Mouse (Mus musculus) left cerebral cortex, postnatal 4 days (tissue): ENCODE measurements around the gene Sh2b3. TPM values are rescaled to one million over a fixed set of nuclear protein-coding genes. Genes with fewer than 3 reads are reported as not detected.

Source experiments
- DNase-seq: peaks from one replicate; pipeline ENCODE4 v3.0.0-alpha.2; 2022
- intact Hi-C: fragments of 180-260 bp; cut with DNase I; formaldehyde crosslinking; loops from one replicate; pipeline ENCODE4 v1.15.1; 2025
- total RNA-seq, 2 experiments: library from RNA; stranded (reverse); gene quantifications; 2 replicates each; pipeline ENCODE4 v1.2.3; 2021

The Sh2b3 gene
- total RNA-seq, 2 experiments from 2014 or later = 13.3 to 13.4 TPM

DNA sequence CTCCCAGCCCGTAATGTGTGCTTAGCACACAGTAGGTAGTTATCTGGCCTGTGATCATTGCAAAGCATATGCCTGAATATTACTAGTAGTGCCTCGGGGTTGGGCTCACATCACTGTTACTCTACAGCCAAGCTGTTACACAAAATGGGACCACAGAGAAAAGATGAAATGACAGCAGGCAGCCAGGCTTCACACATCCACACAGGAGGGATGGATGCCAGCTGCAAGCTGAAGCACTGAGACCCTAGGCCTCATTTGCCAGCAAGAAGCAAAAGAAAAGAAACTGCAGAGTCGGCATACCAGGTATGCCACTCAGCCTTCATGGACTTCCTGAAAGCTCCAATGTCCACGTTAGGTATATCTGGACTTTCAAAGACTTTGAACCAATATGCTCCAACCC is 9.6 kb downstream of the Sh2b3 start:
- intact Hi-C loops = no loop called here
- DNase-seq = no peak

DNA sequence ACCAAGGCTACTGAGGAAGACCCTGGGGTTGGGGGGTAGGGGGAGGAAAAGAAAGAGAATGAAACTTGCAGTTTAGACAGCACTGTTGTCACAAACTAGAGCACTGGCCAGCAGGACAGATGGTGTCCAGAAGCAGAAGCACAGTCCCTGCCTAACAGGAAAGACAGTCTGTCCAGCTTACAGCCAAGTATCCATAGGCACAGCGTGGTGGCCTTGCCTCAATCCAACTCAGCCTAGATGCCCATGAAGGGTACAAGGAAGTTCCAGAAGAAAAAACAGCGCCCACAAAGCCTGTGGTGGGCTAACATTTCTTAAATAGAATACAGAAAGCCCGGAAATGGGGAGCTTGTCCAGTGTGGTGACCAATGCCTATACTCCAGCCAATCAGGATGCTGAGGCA is 11.8 kb downstream of the Sh2b3 start:
- DNase-seq = no peak
- intact Hi-C loops = no loop called here

DNA sequence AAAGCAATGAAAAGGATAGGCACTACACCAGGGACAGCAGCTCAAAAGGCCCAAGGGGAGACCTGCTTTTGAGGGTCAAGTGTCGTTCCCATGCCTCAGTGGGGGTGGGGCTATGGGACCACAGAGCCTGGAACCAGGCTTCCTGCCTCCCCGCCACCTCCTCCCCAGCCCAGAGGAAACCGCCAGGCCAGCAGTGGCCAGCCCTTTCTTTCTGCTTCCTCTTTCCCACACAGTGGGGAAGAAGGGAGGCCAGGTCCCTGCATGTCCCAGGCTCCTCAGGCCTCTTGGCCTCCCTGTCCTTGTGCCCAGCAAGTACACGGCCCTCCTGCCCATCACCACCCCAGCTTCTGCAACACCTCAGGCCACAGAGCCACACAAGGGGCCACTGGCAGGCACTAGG is 13.3 kb downstream of the Sh2b3 start:
- DNase-seq = no peak
- intact Hi-C loops = no loop called here

DNA sequence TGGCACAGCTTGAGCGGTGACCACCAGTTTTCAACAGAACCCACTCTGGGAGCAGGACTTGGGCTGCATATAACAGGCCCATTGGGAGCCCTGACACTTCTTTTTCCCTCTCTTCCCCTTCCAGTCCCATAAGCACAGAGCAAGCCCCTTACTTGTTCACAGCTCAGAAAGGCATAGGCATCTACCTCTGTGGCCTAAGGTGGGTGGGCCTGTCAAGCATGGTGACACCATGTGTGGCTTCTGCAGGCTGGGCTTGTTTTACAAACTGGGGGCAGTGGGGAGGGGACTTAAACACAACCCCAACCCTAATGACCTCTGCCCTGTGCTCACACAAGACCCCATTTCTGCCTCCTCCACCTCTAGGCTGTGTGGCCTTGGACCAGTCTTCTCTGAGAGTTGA is 13.8 kb downstream of the Sh2b3 start:
- intact Hi-C loops = no loop called here

DNA sequence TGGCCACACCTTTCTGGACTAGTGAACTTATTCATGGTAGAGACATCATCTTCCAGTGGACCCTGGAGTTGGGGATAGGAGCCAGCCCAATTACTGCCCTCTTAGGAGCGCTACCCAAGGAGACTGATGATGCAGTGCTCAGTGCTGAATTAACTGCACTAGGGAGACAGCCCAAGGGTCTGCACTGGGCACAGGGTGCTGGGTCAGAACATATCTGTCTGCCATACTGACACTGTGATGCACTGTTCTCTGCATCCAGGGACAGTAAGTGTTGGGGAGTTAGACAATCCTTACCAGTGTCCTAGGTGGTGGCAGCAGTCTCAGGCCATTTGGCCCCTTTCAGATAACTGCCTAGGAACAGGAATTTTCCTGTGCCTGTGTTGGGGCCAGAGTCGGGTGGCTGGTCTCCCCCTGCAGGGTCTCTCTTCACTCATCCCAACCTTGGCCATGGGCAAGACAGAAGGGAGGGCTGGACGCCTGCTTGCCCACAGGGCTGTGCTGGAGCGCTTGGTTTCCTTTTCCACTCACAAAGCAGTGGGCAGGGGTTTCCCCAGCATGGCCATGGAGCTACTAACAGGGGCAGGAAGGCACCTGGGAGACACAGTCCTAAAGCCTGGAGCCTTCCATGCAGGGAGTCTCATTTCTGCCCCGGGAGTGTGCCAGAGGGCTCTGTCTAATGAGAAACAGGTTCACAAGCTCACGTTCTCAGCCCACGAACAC is 14.5 kb downstream of the Sh2b3 start:
- DNase-seq = no peak
- intact Hi-C loops = no loop called here

More for the DNA sequence above, 13.8 kb downstream of the Sh2b3 start:
- no peak for DNase-seq

DNA sequence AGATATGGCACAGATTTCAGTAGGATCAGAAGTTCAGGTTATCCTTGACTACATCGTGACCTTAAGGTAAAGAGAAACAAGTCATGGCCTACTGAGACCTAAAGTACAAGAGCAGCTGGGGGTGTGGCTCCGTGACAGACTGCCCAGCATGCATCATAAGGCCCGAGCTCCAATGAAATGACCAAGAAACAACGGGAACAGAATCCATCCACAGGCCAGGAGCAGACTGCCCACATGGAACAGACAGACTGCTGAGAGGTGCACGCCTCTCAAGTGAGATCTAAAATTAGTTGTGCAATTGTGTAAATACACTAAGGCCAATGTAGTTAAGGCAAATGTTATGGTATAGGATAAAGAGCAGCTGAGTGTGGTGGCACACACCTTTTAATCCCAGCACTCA is 15.9 kb downstream of the Sh2b3 start:
- DNase-seq = no peak
- intact Hi-C loops = no loop called here

DNA sequence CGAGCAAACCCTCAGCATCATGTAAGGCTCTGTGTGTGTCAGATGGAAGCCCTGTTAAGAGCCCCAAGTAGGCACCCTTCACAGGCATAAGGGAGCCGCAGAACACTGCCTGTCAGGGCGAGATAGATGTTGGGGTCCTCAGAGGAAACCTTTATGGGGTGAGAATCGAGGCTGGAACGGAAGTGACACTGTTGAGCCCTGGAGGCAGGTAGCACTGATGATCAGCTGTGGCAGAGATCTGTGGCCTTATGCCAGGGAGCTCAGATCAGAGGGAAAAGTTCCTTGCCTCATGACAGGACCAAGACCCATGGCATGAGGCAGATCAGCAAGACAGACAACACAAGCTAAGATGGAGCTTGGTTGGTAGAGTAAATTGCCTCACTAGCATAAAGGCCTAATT is 16.3 kb downstream of the Sh2b3 start:
- intact Hi-C loops = no loop called here
- DNase-seq = no peak

DNA sequence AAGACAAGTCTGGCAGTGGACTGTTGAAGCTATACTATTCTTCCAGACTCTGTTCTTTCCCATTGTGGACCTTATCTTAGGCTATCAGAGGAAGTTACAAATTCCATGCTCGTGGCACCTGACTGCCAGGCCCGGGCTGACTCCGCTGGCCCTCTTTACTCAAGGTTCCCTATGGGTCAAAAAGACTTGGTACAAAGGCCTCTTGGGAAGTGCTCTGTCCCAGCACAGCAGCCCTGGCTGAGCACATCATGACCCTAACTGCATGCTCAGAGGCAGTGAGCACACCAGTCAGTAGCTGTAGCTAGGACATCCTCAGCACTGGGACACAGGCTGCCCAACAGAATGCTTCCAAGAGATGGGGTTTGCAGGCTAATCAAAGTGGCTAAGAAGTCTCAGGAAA is 16.8 kb downstream of the Sh2b3 start:
- intact Hi-C loops = no loop called here
- no peak for DNase-seq

DNA sequence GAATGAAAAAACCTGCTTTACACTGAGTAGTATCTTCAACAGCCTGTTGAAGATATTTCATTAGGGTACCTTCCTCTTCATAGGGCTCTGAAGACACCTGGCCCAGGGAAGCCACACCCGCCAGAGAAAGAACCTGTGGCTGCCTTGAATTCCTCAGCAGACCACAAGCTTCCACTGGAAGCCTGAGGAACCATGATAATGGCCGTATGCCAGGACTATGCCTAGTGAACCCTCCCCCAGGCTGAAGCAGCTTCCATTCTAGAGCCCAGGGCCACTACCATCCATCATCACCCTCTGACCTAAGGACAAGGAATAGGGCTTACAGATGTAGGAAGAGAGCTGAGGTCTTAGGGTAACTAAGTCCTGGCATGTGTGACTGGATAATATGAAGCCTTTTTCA is 17.3 kb downstream of the Sh2b3 start:
- intact Hi-C loops = no loop called here
- no peak for DNase-seq

DNA sequence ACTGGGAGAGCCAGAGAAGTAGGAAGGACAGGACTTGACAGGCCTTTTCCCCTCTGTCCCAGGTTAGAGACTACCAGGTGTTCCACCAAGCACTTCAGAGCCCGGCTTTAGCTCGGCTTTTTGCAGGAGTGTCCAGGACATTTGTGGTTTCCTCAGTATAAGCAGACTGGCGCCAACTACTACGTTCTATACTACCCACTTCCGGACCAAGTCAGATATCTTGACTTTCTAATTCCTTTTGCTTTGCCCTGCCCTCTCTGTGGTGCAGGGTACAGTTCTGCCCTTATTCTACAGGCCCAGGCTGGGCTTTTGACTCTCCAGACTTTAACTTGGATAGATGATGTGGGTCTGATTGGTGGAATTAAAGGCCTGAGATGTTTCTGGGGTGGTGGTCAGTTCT is 17.9 kb downstream of the Sh2b3 start:
- DNase-seq = no peak
- intact Hi-C loops = no loop called here

DNA sequence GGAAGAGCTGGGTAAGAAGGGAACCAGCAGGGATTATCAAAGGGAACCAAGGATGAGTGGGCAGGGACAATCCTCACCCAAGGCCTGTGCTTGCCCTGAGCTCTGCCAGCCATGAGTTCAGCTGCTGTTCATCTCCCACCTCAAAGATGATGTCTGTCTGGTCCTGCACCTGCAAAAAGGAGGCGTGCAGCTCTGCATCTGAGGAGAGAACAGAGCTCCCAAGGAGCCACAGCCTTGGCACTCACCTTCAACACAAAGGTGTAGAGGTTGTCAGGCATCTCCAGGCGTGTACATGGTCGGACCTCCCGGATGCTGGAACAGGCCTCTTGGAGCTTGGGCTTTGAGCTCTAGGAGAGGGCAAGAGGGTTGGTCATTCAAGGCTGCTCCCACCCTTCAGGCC is 18.6 kb downstream of the Sh2b3 start:
- no peak for DNase-seq
- intact Hi-C loops = no loop called here

DNA sequence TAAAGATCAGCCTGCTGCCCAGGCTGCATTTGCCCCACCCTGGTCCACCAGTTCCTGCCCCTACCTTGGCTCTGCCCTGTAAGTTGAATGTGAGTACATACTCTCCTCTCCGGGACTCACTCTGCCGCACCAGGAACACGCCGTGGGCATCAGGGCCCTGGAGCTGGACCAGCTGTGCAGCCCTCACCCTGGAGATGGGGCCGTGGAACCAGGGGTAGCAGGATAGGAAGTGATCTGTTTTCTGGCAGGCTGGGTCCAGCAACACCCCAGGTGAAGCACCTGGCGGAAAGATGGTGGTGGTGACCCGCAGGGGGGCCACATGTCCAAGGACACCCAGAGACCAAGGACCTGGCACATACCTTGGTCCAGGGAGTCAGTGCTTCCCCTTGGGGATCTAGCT is 19.0 kb downstream of the Sh2b3 start:
- no peak for DNase-seq
- intact Hi-C loops = no loop called here

DNA sequence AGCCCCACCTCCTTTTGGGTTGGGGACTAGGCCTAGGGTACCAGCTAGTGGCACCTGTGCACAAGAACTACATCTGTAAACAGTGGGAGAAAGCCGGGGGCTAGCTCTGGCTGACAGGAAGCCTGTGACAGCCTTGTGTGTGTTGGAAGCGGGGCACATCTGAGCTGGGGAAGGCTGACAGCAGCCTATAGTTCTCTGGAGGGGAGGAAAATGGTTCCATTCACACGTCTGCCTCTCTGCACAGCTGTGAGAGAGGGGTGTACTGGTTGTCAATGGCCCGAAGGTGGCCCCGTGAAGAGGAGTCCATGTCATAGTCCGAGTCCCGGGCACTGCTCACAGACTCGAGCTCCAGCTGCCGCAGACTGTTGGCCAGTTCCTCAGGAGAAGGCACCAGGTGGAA is 19.9 kb downstream of the Sh2b3 start:
- DNase-seq = no peak
- intact Hi-C loops = no loop called here

DNA sequence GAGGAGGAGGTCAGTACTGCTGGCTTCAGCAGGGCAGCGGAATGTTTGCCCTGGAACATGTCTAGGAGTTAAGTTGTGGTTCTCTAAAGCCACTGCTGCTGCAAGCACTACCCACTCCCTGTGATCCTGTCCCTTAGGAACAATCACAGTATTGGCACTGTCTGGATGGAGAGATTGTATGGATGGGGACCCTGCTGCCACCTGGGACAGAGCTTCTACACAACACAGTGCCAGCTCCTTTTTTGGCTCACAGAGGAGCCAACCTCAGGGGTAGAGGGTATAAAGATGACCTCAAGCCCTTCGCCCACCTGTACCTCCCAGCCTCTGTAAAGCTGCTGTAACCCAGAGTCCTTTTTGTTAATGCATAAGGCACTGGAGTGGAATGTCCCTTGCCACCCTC is 20.8 kb downstream of the Sh2b3 start:
- intact Hi-C loops = no loop called here

DNA sequence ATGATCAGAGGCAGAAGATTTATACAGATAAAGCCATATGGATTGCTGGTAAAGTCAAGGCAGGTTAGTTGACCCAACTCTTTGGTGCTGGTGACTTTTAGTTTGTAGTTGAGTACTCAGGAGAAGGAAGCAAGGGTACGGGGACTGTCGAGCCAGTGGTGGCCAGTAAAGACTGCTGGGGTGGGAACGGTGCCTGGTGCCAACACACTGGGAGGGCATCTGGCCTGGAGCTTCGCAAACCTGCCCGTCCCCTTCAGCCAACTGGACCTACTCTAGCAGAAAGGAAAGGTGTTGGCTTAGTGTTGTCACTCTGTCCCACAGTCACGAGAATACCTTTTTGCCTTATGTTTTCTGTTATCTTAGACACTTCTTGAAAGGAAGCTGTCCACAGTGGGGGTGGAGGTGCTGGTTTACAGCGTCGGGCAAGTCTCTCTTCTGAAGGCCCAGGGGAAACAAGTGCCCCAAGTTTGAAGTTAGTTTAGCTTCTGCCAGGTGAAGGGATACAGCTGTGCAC is 21.5 kb downstream of the Sh2b3 start:
- DNase-seq = no peak
- intact Hi-C loops = no loop called here

More for the DNA sequence above, 20.8 kb downstream of the Sh2b3 start:
- no peak for DNase-seq

DNA sequence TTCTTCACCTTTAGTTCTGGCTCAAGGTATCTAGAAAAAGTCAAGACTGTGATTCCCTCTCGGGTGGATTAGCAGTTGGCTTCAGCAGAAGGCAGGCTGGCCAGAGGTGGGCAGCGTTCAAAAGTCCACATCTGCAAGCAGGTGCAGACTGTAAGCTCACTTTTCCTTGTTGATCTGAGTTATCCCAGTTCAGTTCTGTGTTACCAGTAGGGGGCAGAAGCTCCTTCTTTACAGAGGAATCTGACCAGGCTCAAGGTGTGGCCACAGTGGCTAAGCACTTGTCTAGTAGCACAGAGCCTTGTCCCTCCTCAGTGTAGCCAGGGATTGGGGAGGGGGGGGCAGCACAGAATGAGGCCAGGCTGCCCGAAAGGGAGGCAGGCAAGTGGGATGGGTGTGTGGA is 22.4 kb downstream of the Sh2b3 start:
- intact Hi-C loops = no loop called here

DNA sequence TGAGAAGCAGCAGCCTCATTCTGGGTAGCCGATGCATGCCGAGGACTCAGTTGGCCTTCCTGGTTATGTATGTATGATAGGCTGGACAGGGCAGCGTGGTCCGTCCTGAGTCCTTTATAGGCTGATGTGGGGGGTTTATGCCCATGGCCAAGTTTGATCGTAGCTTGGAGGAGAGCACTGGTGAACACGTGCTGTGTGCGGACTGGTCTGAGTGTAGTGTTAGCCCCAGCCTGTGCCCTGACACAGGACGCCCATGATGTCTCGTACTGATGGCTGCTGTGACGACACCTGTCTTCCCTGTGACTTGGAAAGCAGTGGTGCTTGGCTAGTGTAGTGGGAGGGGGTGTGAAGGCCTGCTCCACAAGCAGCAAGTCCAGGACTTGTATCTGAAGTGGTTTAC is 23.7 kb downstream of the Sh2b3 start:
- intact Hi-C loops = no loop called here
- DNase-seq = no peak

More for the DNA sequence above, 22.4 kb downstream of the Sh2b3 start:
- DNase-seq = peak; percentile 59

DNA sequence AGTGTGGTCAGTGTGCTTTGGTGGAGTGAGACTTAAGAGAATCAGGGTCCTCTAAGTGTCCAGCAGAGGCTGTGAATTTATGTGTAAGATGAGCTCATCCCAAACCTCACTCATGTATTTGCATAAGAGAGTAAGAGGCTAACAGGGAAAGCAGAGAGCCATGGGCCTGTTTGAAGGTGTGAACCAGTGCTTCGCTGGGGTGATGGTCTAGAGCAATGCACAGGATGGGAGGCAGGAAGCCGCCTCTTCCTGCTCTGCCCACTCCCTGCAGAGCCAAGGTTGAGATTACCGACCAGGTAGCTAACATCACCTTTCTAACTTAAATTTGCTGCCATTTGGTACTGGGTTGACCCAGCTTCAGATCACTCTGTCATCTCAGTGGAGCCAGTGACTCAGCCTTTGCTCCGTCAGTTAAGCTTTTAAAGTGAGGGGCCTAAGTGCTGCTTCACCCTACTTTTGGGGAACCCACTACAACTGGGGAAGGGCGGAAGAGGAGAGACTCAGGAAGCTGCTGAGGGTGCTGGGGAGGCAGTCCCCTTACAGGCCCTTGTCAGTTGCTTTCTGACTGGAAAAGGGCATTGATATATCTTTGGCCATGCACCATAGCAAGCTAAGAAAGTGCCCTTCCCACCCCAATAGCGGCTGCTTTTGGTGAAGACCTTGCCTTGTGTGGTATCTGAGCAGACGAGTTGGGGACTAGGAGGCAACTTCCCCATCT is 24.8 kb downstream of the Sh2b3 start:
- no peak for DNase-seq
- intact Hi-C loops = no loop called here

DNA sequence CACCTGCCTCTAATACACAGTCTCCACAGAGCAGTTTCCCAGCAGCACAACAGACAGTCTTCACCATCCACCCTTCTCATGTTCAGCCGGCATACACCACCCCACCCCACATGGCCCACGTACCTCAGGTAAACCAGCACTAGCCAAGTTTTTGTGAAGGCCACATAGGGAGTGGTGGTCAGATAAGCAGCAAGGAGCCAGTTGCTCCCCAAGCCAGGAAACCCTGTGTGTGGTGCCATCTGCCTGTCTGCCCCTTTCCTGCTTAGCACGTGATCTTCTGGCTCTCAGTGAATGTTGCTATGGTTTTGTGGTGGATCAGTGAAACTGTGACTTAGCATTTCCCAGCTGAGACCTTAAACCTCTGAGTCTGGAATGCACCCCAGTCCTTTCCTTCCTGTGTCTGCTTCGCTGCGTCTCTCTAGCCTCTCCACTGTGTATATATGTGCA is 25.9 kb downstream of the Sh2b3 start:
- intact Hi-C loops = no loop called here
- no peak for DNase-seq

DNA sequence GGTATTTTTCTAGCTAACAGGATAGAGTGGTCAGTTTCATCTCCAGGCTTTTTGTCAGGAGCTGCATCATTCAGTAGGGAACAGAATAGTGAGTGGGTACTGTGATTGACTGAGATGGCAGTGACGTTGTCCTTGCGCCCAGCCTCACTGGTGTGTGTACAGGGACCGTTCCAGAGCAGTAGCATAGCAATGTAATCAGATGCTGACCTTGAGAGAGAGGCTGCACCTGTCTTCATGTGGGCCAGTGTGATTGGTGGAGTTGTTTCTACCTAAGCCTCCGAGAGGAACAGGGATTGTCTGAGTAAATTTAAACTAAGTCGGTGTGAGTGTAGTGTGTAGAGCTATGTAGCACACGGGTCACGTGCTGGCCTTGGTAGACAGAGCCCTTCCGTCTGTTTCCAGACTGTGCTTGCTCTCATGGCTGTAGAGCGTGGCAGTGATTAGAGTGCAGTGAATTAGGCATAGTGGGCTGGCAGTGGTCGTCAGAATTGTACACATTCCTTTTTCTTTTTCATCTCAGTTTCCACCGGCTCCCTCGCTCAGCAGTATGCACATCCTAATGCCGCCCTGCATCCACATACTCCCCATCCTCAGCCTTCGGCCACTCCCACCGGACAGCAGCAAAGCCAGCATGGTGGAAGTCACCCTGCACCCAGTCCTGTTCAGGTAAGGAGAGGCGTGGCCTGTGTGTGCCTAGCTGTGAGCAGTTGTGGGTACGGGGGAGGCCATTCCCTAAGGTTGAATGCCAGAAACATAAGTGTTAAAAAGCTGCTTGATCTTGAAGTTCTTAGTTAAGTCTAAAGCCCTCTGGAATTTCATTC is 26.9 kb downstream of the Sh2b3 start:
- intact Hi-C loops = no loop called here
- DNase-seq = no peak

DNA sequence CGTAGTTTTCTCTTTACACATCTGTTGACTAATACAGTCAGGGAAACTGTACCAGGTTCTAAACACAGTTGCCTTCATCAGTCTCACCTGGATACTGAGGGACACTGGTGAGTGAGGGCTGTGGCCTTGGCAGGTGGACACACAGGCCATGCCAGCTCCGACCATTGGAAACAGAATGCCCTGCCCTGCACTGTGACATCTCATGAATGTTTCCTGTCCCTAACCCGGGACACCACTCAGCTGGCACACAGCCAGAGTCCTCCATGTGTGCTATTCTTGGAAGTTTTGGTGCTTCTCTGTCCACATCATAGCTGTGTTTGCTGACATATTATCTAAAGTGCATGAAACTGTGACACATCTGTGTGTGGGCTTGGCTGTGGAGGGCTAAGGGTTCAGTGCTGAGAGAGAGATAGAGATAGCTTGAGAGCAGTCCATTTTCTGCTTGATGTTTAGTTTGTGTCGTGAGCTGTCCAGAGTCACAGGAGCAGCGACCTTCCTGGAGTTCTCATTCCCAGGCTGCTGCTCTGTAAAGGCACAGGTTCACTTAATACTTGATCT is 27.7 kb downstream of the Sh2b3 start:
- DNase-seq = no peak
- intact Hi-C loops = no loop called here
